Mouse (Mus musculus) urinary bladder, adult 2 months (tissue): Measurements from ENCODE around the gene Casp9. TPM values are rescaled to one million over a fixed set of nuclear protein-coding genes. Genes with fewer than 3 reads are reported as not detected.

Experiments used
- DNase-seq: peaks from one replicate; pipeline ENCODE4 v3.0.0; 2022; ENCODE audit warnings: low spot score
- polyA plus RNA-seq: library from polyadenylated mRNA; depleted of rRNA; stranded (reverse); fragments of >200 nt; gene quantifications from 2 replicates; pipeline ENCODE4 v1.2.3, GENCODE M21; 2012; rRNA removed

The Casp9 gene
- polyA plus RNA-seq, 1 experiment: 16.9 TPM

- DNase-seq: no peak
Observed at GRCm38 (mm10) chr4:141865006-141865405, 71.6 kb downstream of the Casp9 start.

Other genes with a start within 250 kb of the Casp9 start
- 95.1 and 129 TPM in 2 replicates for gene Fblim1, start 187.5 kb upstream of the Casp9 start, polyA plus RNA-seq
- gene Tmem82, start 175.0 kb upstream of the Casp9 start, polyA plus RNA-seq: 0.87 and 0.94 TPM in 2 replicates
- 0.10 and 0.14 TPM in 2 replicates for gene Slc25a34, start 169.8 kb upstream of the Casp9 start, polyA plus RNA-seq
- gene Plekhm2, start 128.7 kb upstream of the Casp9 start, polyA plus RNA-seq: 31.5 and 32.0 TPM in 2 replicates
- 14.4 and 17.2 TPM in 2 replicates for gene Rsc1a1, start 108.0 kb upstream of the Casp9 start, polyA plus RNA-seq
- gene Ddi2, start 70.2 kb upstream of the Casp9 start, polyA plus RNA-seq: 38.9 and 40.9 TPM in 2 replicates
- not detected in 2 replicates for gene Agmat, start 46.9 kb upstream of the Casp9 start, polyA plus RNA-seq
- 12.8 and 13.0 TPM in 2 replicates for gene Dnajc16, start 2.7 kb upstream of the Casp9 start, polyA plus RNA-seq
- 0.29 and 1.3 TPM in 2 replicates for gene Cela2a, start 32.5 kb downstream of the Casp9 start, polyA plus RNA-seq
- not detected in 2 replicates for gene Ctrc, start 52.7 kb downstream of the Casp9 start, polyA plus RNA-seq
- gene Efhd2, start 81.3 kb downstream of the Casp9 start, polyA plus RNA-seq: 79.2 and 95.6 TPM in 2 replicates
- gene Fhad1, start 221.5 kb downstream of the Casp9 start, polyA plus RNA-seq: 0.95 and 1.3 TPM in 2 replicates